Mouse (Mus musculus): ENCODE measurements around the gene Napsa. TPM values are rescaled to one million over a fixed set of nuclear protein-coding genes. Genes with fewer than 3 reads are reported as not detected.

The Napsa gene
- 4.7 and 6.8 TPM in 2 replicates for polyA plus RNA-seq (2014; fragmentation: Nextera tagmentation; extraction: Ambion mirVana)

GRCm38 (mm10) chr7:44572213-44572701 is at the start of gene Napsa:
Gene Napsa, plus strand, starts transcription at chr7:44572380.
- no peaks in the 10 kb centered on the region for H3K9me3 ChIP-seq (ENCODE audit: low read depth, low read length)
- ATAC-seq (ENCODE audit: insufficient read depth), result no peak
- H3K4me1 ChIP-seq (ENCODE audit: insufficient read depth), result no peaks in the 10 kb centered on the region
- no peaks in the 10 kb centered on the region for H3K36me3 ChIP-seq (ENCODE audit: insufficient read depth)
- WGBS, result 34% methylated on average over 7 of the region's 7 CpGs
- H3K27ac ChIP-seq (ENCODE audit: low read depth), result no peak within 1 kb of the TSS
- TF ChIP-seq CTCF (IDR thresholded peaks at IDR 0.05; ENCODE audit: low read depth), result no peak
- H3K4me3 ChIP-seq (ENCODE audit: low read depth, low read length), result no peak within 1 kb of the TSS
- no peak within 1 kb of the TSS for H3K9ac ChIP-seq
- H3K27me3 ChIP-seq (ENCODE audit: insufficient read depth, low read length), result no peaks in the 10 kb centered on the region
- DNase-seq, result no peak
- H3K4me2 ChIP-seq, result no peak within 1 kb of the TSS

GRCm38 (mm10) chr7:44523056-44523455 is 49.1 kb upstream of the Napsa start:
- no peak overlapping the region for H3K9ac ChIP-seq
- no peaks in the 10 kb centered on the region for H3K36me3 ChIP-seq (ENCODE audit: insufficient read depth)
- no peak overlapping the region for H3K27ac ChIP-seq (ENCODE audit: low read depth)
- H3K4me3 ChIP-seq (ENCODE audit: low read depth, low read length), result no peak overlapping the region
- no peak for DNase-seq
- ATAC-seq (ENCODE audit: insufficient read depth), result no peak
- no peak for TF ChIP-seq CTCF (IDR thresholded peaks at IDR 0.05; ENCODE audit: low read depth)
- WGBS, result 67% methylated on average over 2 of the region's 2 CpGs
- H3K9me3 ChIP-seq (ENCODE audit: low read depth, low read length), result no peaks in the 10 kb centered on the region
- H3K4me1 ChIP-seq (ENCODE audit: insufficient read depth), result 0 out of 2 replicates have a peak, but pooled peaks cover 3% of the 10 kb centered on the region
- no peak overlapping the region for H3K4me2 ChIP-seq
- H3K27me3 ChIP-seq (ENCODE audit: insufficient read depth, low read length), result peaks cover 43% of the 10 kb centered on the region

GRCm38 (mm10) chr7:44524502-44524901 is 47.7 kb upstream of the Napsa start, which contains the start of gene Mybpc2:
Gene Mybpc2, minus strand, starts transcription at chr7:44524656.
- H3K9ac ChIP-seq, result peak within 1 kb of the TSS; percentile 33; the same call in 1 of the 2 replicates

GRCm38 (mm10) chr7:44525126-44525832 is 46.9 kb upstream of the Napsa start:
- H3K4me3 ChIP-seq (ENCODE audit: low read depth, low read length), result peak overlapping the region; percentile 4; the same call in 1 of the 2 replicates
- peak; percentile 84 for DNase-seq
- TF ChIP-seq CTCF (IDR thresholded peaks at IDR 0.05; ENCODE audit: low read depth), result no peak
- WGBS, result 12% methylated on average over 22 of the region's 22 CpGs
- 0 out of 2 replicates have a peak, but pooled peaks cover 3% of the 10 kb centered on the region for H3K4me1 ChIP-seq (ENCODE audit: insufficient read depth)
- peak overlapping the region; percentile 45 for H3K4me2 ChIP-seq
- no peaks in the 10 kb centered on the region for H3K9me3 ChIP-seq (ENCODE audit: low read depth, low read length)
- H3K27ac ChIP-seq (ENCODE audit: low read depth), result no peak overlapping the region
- peak; percentile 58 for ATAC-seq (ENCODE audit: insufficient read depth)
- peaks cover 46% of the 10 kb centered on the region for H3K27me3 ChIP-seq (ENCODE audit: insufficient read depth, low read length)
- H3K36me3 ChIP-seq (ENCODE audit: insufficient read depth), result no peaks in the 10 kb centered on the region
- H3K9ac ChIP-seq, result peak overlapping the region; percentile 33; the same call in 1 of the 2 replicates

More at GRCm38 (mm10) chr7:44524502-44524901, 47.7 kb upstream of the Napsa start, which contains the start of gene Mybpc2:
- H3K4me3 ChIP-seq (ENCODE audit: low read depth, low read length), result peak within 1 kb of the TSS; percentile 4; the same call in 1 of the 2 replicates
- no peaks in the 10 kb centered on the region for H3K36me3 ChIP-seq (ENCODE audit: insufficient read depth)
- H3K4me1 ChIP-seq (ENCODE audit: insufficient read depth), result 0 out of 2 replicates have a peak, but pooled peaks cover 3% of the 10 kb centered on the region
- H3K9me3 ChIP-seq (ENCODE audit: low read depth, low read length), result no peaks in the 10 kb centered on the region
- H3K4me2 ChIP-seq, result peak within 1 kb of the TSS; percentile 45
- H3K27ac ChIP-seq (ENCODE audit: low read depth), result no peak within 1 kb of the TSS
- 25% methylated on average over 12 of the region's 12 CpGs for WGBS
- DNase-seq (peak; percentile 50), ATAC-seq (ENCODE audit: insufficient read depth) (no peak)
- peaks cover 46% of the 10 kb centered on the region for H3K27me3 ChIP-seq (ENCODE audit: insufficient read depth, low read length)
- no peak for TF ChIP-seq CTCF (IDR thresholded peaks at IDR 0.05; ENCODE audit: low read depth)

- no peak overlapping the region for H3K4me3 ChIP-seq (ENCODE audit: low read depth, low read length)
- H3K36me3 ChIP-seq (ENCODE audit: insufficient read depth), result no peaks in the 10 kb centered on the region
- no peak for TF ChIP-seq CTCF (IDR thresholded peaks at IDR 0.05; ENCODE audit: low read depth)
- 0 out of 2 replicates have a peak, but pooled peaks cover 3% of the 10 kb centered on the region for H3K4me1 ChIP-seq (ENCODE audit: insufficient read depth)
- H3K4me2 ChIP-seq, result no peak overlapping the region
- no peak for ATAC-seq (ENCODE audit: insufficient read depth)
- H3K27me3 ChIP-seq (ENCODE audit: insufficient read depth, low read length), result peaks cover 46% of the 10 kb centered on the region
- no peak overlapping the region for H3K27ac ChIP-seq (ENCODE audit: low read depth)
- WGBS, result 80% methylated on average over 14 of the region's 14 CpGs
- no peak overlapping the region for H3K9ac ChIP-seq
- no peaks in the 10 kb centered on the region for H3K9me3 ChIP-seq (ENCODE audit: low read depth, low read length)
- no peak for DNase-seq
Measured at GRCm38 (mm10) chr7:44526414-44527154, 45.6 kb upstream of the Napsa start.

GRCm38 (mm10) chr7:44527483-44528398 is 44.4 kb upstream of the Napsa start:
- ATAC-seq (ENCODE audit: insufficient read depth), result no peak
- H3K4me1 ChIP-seq (ENCODE audit: insufficient read depth), result 0 out of 2 replicates have a peak, but pooled peaks cover 3% of the 10 kb centered on the region
- H3K36me3 ChIP-seq (ENCODE audit: insufficient read depth), result peaks cover 6% of the 10 kb centered on the region
- peak overlapping the region; percentile 26 for H3K4me3 ChIP-seq (ENCODE audit: low read depth, low read length)
- peaks cover 38% of the 10 kb centered on the region; the same call in 1 of the 2 replicates for H3K27me3 ChIP-seq (ENCODE audit: insufficient read depth, low read length)
- TF ChIP-seq CTCF (IDR thresholded peaks at IDR 0.05; ENCODE audit: low read depth), result peak; percentile 82
- 5% methylated on average over 40 of the region's 40 CpGs for WGBS
- peak overlapping the region; percentile 64 for H3K4me2 ChIP-seq
- H3K9ac ChIP-seq, result peak overlapping the region; percentile 27; the same call in 1 of the 2 replicates
- DNase-seq, result peak; percentile 82
- H3K27ac ChIP-seq (ENCODE audit: low read depth), result no peak overlapping the region
- no peaks in the 10 kb centered on the region for H3K9me3 ChIP-seq (ENCODE audit: low read depth, low read length)
